Mouse (Mus musculus) 416B (cell line): ENCODE results near the gene Smg1.
A peak's percentile ranks its signal among the peaks of the same experiment; 100 is the strongest.

Experiments used
- DNase-seq: peaks from one replicate; pipeline ENCODE4 v3.0.0; 2011; ENCODE audit warnings: low read depth

Gene Smg1

GRCm38 (mm10) chr7:118104458-118105052, 138.9 kb downstream of the Smg1 start:
- peak; percentile 92 for DNase-seq

- no peak for DNase-seq
Observed at GRCm38 (mm10) chr7:118103462-118104379, 139.7 kb downstream of the Smg1 start.

GRCm38 (mm10) chr7:118102678-118103461, 140.6 kb downstream of the Smg1 start:
- DNase-seq, result no peak

- DNase-seq, result peak; percentile 83
Observed at GRCm38 (mm10) chr7:118102231-118102630, 141.2 kb downstream of the Smg1 start.

GRCm38 (mm10) chr7:118097615-118098014, 145.9 kb downstream of the Smg1 start:
- no peak for DNase-seq
